ENCODE assay signal across 14 mouse cellular contexts in genomic region chr12:103830273-103830672, GRCm38 (mm10). TPM values are rescaled to one million over a fixed set of nuclear protein-coding genes. Genes with fewer than 3 reads are reported as not detected.
DNase-seq lines count a peak whose midpoint lies in the region; ATAC-seq and TF ChIP-seq lines count a peak whose summit lies in the region.
"Not testable (repeated sequence)": the region's sequence is repeated elsewhere in the genome, so short reads cannot be mapped to it uniquely, and the experiment has no call there.
"Had no signal": no experiment of that assay in that cellular context is flagged by ENCODE, and none has a peak within 500 bp of the region (broad histone marks: within the 10 kb centered on the region; RNA-seq: fewer than 3 reads in every experiment).

Serpina1b (minus strand) TSS chr12:103830373.

- not testable (repeated sequence) for DNase-seq in adrenal gland, postnatal 10 days; heart, embryonic 10.5 days (ENCODE audit: low spot score); large intestine, adult 2 months (ENCODE audit: low read depth, low spot score)

- ATAC-seq in intestine, embryonic 16.5 days; liver, embryonic 12.5 days; liver, embryonic 15.5 days (ENCODE audit: insufficient read depth); stomach, embryonic 15.5 days (ENCODE audit: insufficient read depth, low FRiP score, low read depth): not testable (repeated sequence)

- not testable (repeated sequence) for TF ChIP-seq CTCF in bone marrow, adult 2 months (IDR thresholded peaks at IDR 0.05; ENCODE audit: control insufficient read depth, insufficient read depth, low read length)

- not testable (repeated sequence) for H3K4me2 ChIP-seq in intestine, embryonic 16.5 days (ENCODE audit: low read depth, low read length); liver, embryonic 12.5 days; liver, embryonic 15.5 days; stomach, embryonic 15.5 days

- not testable (repeated sequence) for H3K9ac ChIP-seq in intestine, embryonic 16.5 days (ENCODE audit: low read depth, low read length); liver, embryonic 12.5 days; liver, embryonic 15.5 days; stomach, embryonic 15.5 days

- not testable (repeated sequence) for H3K27ac ChIP-seq in bone marrow, adult 2 months (ENCODE audit: control insufficient read depth, insufficient read depth, low read depth, low read length, poor library complexity); heart, embryonic 10.5 days; intestine, embryonic 16.5 days (ENCODE audit: low read length); liver, embryonic 12.5 days; liver, embryonic 15.5 days (replicated peaks); stomach, embryonic 15.5 days

- WGBS in bone marrow, adult 2 months = 74% methylated on average over 4 of the region's 4 CpGs
- WGBS in heart, embryonic 10.5 days = 73% methylated on average over 4 of the region's 4 CpGs
- 79% methylated on average over 4 of the region's 4 CpGs for WGBS in intestine, embryonic 16.5 days
- WGBS in large intestine, adult 2 months = 85% methylated on average over 4 of the region's 4 CpGs
- WGBS in liver, embryonic 12.5 days (ENCODE audit: insufficient replicate concordance) = 48% methylated on average over 4 of the region's 4 CpGs
- 58% methylated on average over 4 of the region's 4 CpGs for WGBS in liver, embryonic 15.5 days (ENCODE audit: insufficient replicate concordance)
- WGBS in stomach, embryonic 15.5 days = 85% methylated on average over 4 of the region's 4 CpGs

- peaks cover 15% of the 10 kb centered on the region; the same call in 1 of the 2 replicates for H3K9me3 ChIP-seq in heart, embryonic 10.5 days
- H3K9me3 ChIP-seq in intestine, embryonic 16.5 days (ENCODE audit: control insufficient read depth, low read length); liver, embryonic 12.5 days (replicated peaks); liver, embryonic 15.5 days (replicated peaks); stomach, embryonic 15.5 days: not testable (repeated sequence)

- H3K4me1 ChIP-seq in bone marrow, adult 2 months (ENCODE audit: control insufficient read depth, insufficient read depth, low read length); heart, embryonic 10.5 days; intestine, embryonic 16.5 days (ENCODE audit: control insufficient read depth, insufficient read depth, low read length); liver, embryonic 12.5 days; liver, embryonic 15.5 days (replicated peaks); stomach, embryonic 15.5 days: not testable (repeated sequence)

- not testable (repeated sequence) for H3K27me3 ChIP-seq in heart, embryonic 10.5 days (ENCODE audit: insufficient read depth, poor library complexity, severe bottlenecking); intestine, embryonic 16.5 days (replicated peaks; ENCODE audit: control insufficient read depth, insufficient read depth, low read length); liver, embryonic 12.5 days (replicated peaks); liver, embryonic 15.5 days; stomach, embryonic 15.5 days (replicated peaks)

- TF ChIP-seq POLR2A in bone marrow, adult 2 months (IDR thresholded peaks at IDR 0.05; ENCODE audit: borderline replicate concordance, control insufficient read depth, low read depth, low read length) = not testable (repeated sequence)

- not testable (repeated sequence) for H3K36me3 ChIP-seq in heart, embryonic 10.5 days; intestine, embryonic 16.5 days (ENCODE audit: control insufficient read depth, insufficient read depth, low read length); liver, embryonic 12.5 days; liver, embryonic 15.5 days (replicated peaks); stomach, embryonic 15.5 days

- H3K4me3 ChIP-seq in bone marrow, adult 2 months (replicated peaks; ENCODE audit: control insufficient read depth, low read depth, low read length); heart, embryonic 10.5 days; intestine, embryonic 16.5 days (ENCODE audit: low read length); liver, embryonic 12.5 days; liver, embryonic 15.5 days (replicated peaks); stomach, embryonic 15.5 days (replicated peaks): not testable (repeated sequence)

RNA-seq across cellular contexts. Expression of gene Serpina1b, which starts in this region (rescaled TPM):
- total RNA-seq in adrenal gland, postnatal 10 days (2021) = 1,000 to 10,000 TPM in 1 of 2 experiments, 100 to 1,000 TPM in 1; 691 to 1,677 TPM
- 4.4 and 30.7 TPM in 2 replicates for polyA plus RNA-seq in bone marrow, adult 2 months (2011; ENCODE audit: insufficient read depth, insufficient read length, low replicate concordance, missing spikeins)
- polyA plus RNA-seq in heart, embryonic 10.5 days (2016; fragmentation: Nextera tagmentation; extraction: Ambion mirVana) = 1.3 and 49.0 TPM in 2 replicates
- 61.3 and 78.5 TPM in 2 replicates for polyA plus RNA-seq in intestine, embryonic 16.5 days (2015; fragmentation: Nextera tagmentation; extraction: Ambion mirVana)
- 11.2 and 31.0 TPM in 2 replicates for polyA plus RNA-seq in large intestine, adult 2 months (2012; rRNA removed)
- 358 and 359 TPM in 2 replicates for polyA plus RNA-seq in liver, embryonic 12.5 days (2016; fragmentation: Nextera tagmentation; extraction: Ambion mirVana)
- polyA plus RNA-seq in liver, embryonic 15.5 days (2015; fragmentation: Nextera tagmentation; extraction: Ambion mirVana) = 949 and 1,166 TPM in 2 replicates
- 32.1 and 70.2 TPM in 2 replicates for polyA plus RNA-seq in stomach, embryonic 15.5 days (2015; fragmentation: Nextera tagmentation; extraction: Ambion mirVana)
- total RNA-seq: ES-E14; hindbrain, postnatal 0 days had no signal
- polyA plus RNA-seq: activated CD4-positive, CD25-positive, alpha-beta regulatory T cell, adult 4 months; embryonic facial prominence, embryonic 14.5 days; hindbrain, embryonic 11.5 days; hindbrain, embryonic 14.5 days; hindbrain, postnatal 0 days had no signal
